Mouse (Mus musculus) megakaryocyte, embryonic 14.5 days (primary cell): ENCODE measurements around the gene Zfp593.
"Not testable (repeated sequence)": the region's sequence is repeated elsewhere in the genome, so short reads cannot be mapped to it uniquely, and the experiment has no call there.

Experiments
- FLI1 ChIP-seq: IDR thresholded peaks from 2 replicates; pipeline ENCODE4 v1.6.1; 2012; ENCODE audit warnings: low read length, inconsistent platforms, mixed read lengths
- GATA1 ChIP-seq: IDR thresholded peaks from 3 replicates; pipeline ENCODE4 v1.6.1; 2012; ENCODE audit warnings: mixed read lengths, low read length, inconsistent platforms, borderline replicate concordance

- TF ChIP-seq FLI1, GATA1: not testable (repeated sequence)
These were observed 24.2 kb upstream of the Zfp593 start for GRCm38 (mm10) chr4:134269622-134270021.
